Mouse (Mus musculus) forebrain, embryonic 15.5 days (tissue): ENCODE measurements around the gene Begain. TPM values are rescaled to one million over a fixed set of nuclear protein-coding genes. Genes with fewer than 3 reads are reported as not detected.

Experiments used
- ATAC-seq: fragments of 200-750 bp; cut with Nextera tagmentation; replicated peaks from 2 replicates; pipeline ENCODE4 v1.8.0; 2017; ENCODE audit warnings: mild to moderate bottlenecking, moderate TSS enrichment, moderate library complexity
- H3K27ac ChIP-seq: fragments of 300-500 bp; sonication (generic); replicated peaks from 2 replicates; pipeline ENCODE4 v1.5.1; 2015; ENCODE audit warnings: mild to moderate bottlenecking, inconsistent platforms
- H3K27me3 ChIP-seq: fragments of 300-500 bp; sonication (generic); 2 replicates; pipeline ENCODE4 v1.6.1; 2015; ENCODE audit warnings: inconsistent platforms
- H3K36me3 ChIP-seq: fragments of 300-500 bp; sonication (generic); 2 replicates; pipeline ENCODE4 v1.6.1; 2015; ENCODE audit warnings: mild to moderate bottlenecking, inconsistent platforms
- H3K4me1 ChIP-seq: fragments of 300-500 bp; sonication (generic); 2 replicates; pipeline ENCODE4 v1.6.1; 2015; ENCODE audit warnings: inconsistent platforms
- H3K4me2 ChIP-seq: fragments of 300-500 bp; sonication (generic); replicated peaks from 2 replicates; pipeline ENCODE4 v1.6.1; 2015; ENCODE audit warnings: mild to moderate bottlenecking, inconsistent platforms
- H3K4me3 ChIP-seq: fragments of 300-500 bp; sonication (generic); 2 replicates; pipeline ENCODE4 v1.5.1; 2015; ENCODE audit warnings: mild to moderate bottlenecking, inconsistent platforms
- H3K9ac ChIP-seq: fragments of 300-500 bp; sonication (generic); replicated peaks from 2 replicates; pipeline ENCODE4 v1.6.1; 2015; ENCODE audit warnings: mild to moderate bottlenecking, inconsistent platforms
- H3K9me3 ChIP-seq: fragments of 300-500 bp; sonication (generic); 2 replicates; pipeline ENCODE4 v1.6.1; 2016; ENCODE audit warnings: inconsistent platforms
- WGBS: fragments of 180-500 bp; shearing (Covaris S2); methylation state at CpG from one replicate; pipeline ENCODE4 v1.1.7; 2015; ENCODE audit warnings: mixed read lengths; 5-methylcytosine and 5-hydroxymethylcytosine counted together
- polyA plus RNA-seq: library from polyadenylated mRNA; unstranded; fragments of >200 nt; fragmentation: Nextera tagmentation; extraction: Ambion mirVana; gene quantifications from 2 replicates; pipeline ENCODE4 v1.2.1, GENCODE M21; 2015

Begain gene
- polyA plus RNA-seq, 1 experiment from 2014 or later: 20.2 TPM

- Histone ChIP-seq H3K36me3 (no peaks in the 10 kb centered on the region), H3K4me1 (no peaks in the 10 kb centered on the region), H3K4me3 (no peak overlapping the region), H3K4me2 (no peak overlapping the region), H3K27me3 (peaks cover 14% of the 10 kb centered on the region), H3K9ac (no peak overlapping the region), H3K9me3 (no peaks in the 10 kb centered on the region), H3K27ac (no peak overlapping the region)
- ATAC-seq: no peak
- WGBS: 79% methylated on average over 7 of the region's 7 CpGs
Measured at GRCm38 (mm10) chr12:109045581-109045980, 22.4 kb downstream of the Begain start.

GRCm38 (mm10) chr12:109044497-109044896 lies 23.5 kb downstream of the Begain start:
- no peaks in the 10 kb centered on the region for H3K36me3 ChIP-seq
- WGBS: 25% methylated on average over 5 of the region's 5 CpGs
- H3K4me3 ChIP-seq: no peak overlapping the region
- no peaks in the 10 kb centered on the region for H3K9me3 ChIP-seq
- H3K4me1 ChIP-seq: peaks cover 2% of the 10 kb centered on the region
- 0 out of 2 replicates have a peak, but pooled peaks have one; percentile 15 for ATAC-seq
- H3K27ac ChIP-seq: no peak overlapping the region
- no peak overlapping the region for H3K9ac ChIP-seq
- H3K4me2 ChIP-seq: no peak overlapping the region
- H3K27me3 ChIP-seq: 0 out of 2 replicates have a peak, but pooled peaks cover 4% of the 10 kb centered on the region

GRCm38 (mm10) chr12:109039311-109039710 lies 28.7 kb downstream of the Begain start:
- Histone ChIP-seq H3K4me2 (no peak overlapping the region), H3K9ac (no peak overlapping the region), H3K27me3 (0 out of 2 replicates have a peak, but pooled peaks cover 5% of the 10 kb centered on the region), H3K27ac (no peak overlapping the region), H3K4me3 (no peak overlapping the region), H3K9me3 (no peaks in the 10 kb centered on the region), H3K36me3 (no peaks in the 10 kb centered on the region), H3K4me1 (peaks cover 22% of the 10 kb centered on the region)
- WGBS: 51% methylated on average over 7 of the region's 7 CpGs
- ATAC-seq: peak; percentile 33; the same call in 1 of the 2 replicates

- Histone ChIP-seq H3K27me3 (peaks cover 12% of the 10 kb centered on the region; the same call in 1 of the 2 replicates), H3K36me3 (no peaks in the 10 kb centered on the region; the same call in 1 of the 2 replicates), H3K4me2 (no peak overlapping the region), H3K4me3 (no peak overlapping the region), H3K4me1 (peaks cover 24% of the 10 kb centered on the region), H3K9me3 (no peaks in the 10 kb centered on the region), H3K27ac (0 out of 2 replicates have a peak overlapping the region, but pooled peaks have one; percentile 5), H3K9ac (no peak overlapping the region)
- peak; percentile 47; the same call in 1 of the 2 replicates for ATAC-seq
- WGBS: 12% methylated on average over 14 of the region's 14 CpGs
Measured at GRCm38 (mm10) chr12:109038179-109038819, 29.7 kb downstream of the Begain start.

GRCm38 (mm10) chr12:109037026-109037425 lies 31.0 kb downstream of the Begain start:
- 95% methylated on average over 2 of the region's 2 CpGs for WGBS
- Histone ChIP-seq H3K9ac (no peak overlapping the region), H3K36me3 (no peaks in the 10 kb centered on the region; the same call in 1 of the 2 replicates), H3K4me2 (no peak overlapping the region), H3K27me3 (peaks cover 12% of the 10 kb centered on the region; the same call in 1 of the 2 replicates), H3K4me3 (no peak overlapping the region), H3K4me1 (peaks cover 29% of the 10 kb centered on the region), H3K9me3 (no peaks in the 10 kb centered on the region), H3K27ac (no peak overlapping the region)
- no peak for ATAC-seq

DNA sequence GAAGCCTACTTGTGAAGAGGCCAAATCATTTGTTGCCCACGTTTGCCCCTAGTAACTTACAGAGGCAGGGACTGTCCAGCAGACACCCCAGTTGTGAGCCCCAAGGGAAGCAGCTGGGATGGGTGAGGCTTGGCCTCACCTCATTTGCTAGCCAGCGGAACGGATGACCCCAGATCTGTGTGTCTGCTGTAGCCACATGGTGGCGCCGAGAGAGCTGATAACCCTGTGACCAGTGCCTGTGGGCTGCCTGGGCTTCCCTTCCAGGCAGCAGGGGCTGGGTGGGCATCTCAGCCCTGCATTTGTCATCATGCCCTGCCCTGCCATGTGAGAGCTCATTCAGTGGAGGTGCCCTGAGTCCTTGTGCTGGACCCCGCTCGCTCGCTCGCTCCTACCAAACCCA lies 44.2 kb downstream of the Begain start:
- Histone ChIP-seq H3K27me3 (no peaks in the 10 kb centered on the region), H3K4me3 (no peak overlapping the region), H3K9ac (no peak overlapping the region), H3K36me3 (no peaks in the 10 kb centered on the region), H3K27ac (no peak overlapping the region), H3K4me2 (no peak overlapping the region), H3K9me3 (no peaks in the 10 kb centered on the region), H3K4me1 (peaks cover 8% of the 10 kb centered on the region; the same call in 1 of the 2 replicates)
- 61% methylated on average over 9 of the region's 9 CpGs for WGBS
- ATAC-seq: no peak

- Histone ChIP-seq H3K9ac (no peak overlapping the region), H3K27ac (no peak overlapping the region), H3K4me2 (no peak overlapping the region), H3K9me3 (no peaks in the 10 kb centered on the region), H3K4me3 (no peak overlapping the region), H3K4me1 (peaks cover 8% of the 10 kb centered on the region; the same call in 1 of the 2 replicates), H3K27me3 (no peaks in the 10 kb centered on the region), H3K36me3 (no peaks in the 10 kb centered on the region)
- 84% methylated on average over 5 of the region's 5 CpGs for WGBS
- ATAC-seq: no peak
Measured at GRCm38 (mm10) chr12:109022966-109023365, 45.1 kb downstream of the Begain start.

- Histone ChIP-seq H3K27ac (no peak overlapping the region), H3K9me3 (no peaks in the 10 kb centered on the region), H3K9ac (no peak overlapping the region), H3K4me1 (peaks cover 8% of the 10 kb centered on the region; the same call in 1 of the 2 replicates), H3K36me3 (no peaks in the 10 kb centered on the region), H3K4me3 (no peak overlapping the region), H3K4me2 (no peak overlapping the region), H3K27me3 (no peaks in the 10 kb centered on the region)
- no peak for ATAC-seq
- 80% methylated on average over 10 of the region's 10 CpGs for WGBS
Measured at GRCm38 (mm10) chr12:109022181-109022691, 45.8 kb downstream of the Begain start.

DNA sequence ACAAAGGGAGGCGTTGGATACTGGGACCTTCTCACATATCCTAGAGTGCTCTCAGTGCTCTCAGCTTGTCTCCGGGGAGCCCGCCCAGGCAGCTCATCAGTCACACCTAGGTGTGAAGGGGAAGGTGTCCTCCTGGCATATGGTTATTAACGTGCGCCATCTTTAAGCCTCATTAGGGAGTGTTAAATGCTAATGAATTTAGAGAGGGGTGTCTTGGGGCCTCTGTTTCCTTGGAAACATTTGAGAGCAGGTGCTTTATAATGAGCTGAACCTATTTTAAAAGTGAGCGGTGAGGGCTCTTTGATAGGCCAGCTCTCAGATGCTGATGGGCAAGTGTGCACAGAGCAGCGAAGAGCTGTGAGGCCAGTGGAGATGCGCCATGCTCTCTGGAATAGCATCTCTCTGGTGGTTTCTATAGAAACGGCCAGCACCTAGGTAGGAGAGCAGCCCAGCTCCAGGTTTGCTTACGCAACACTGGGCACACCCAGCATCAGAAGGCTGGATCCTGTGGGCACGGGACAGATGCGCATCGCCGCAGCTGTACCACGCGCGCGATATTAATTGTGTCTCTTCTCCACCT lies 57.9 kb downstream of the Begain start:
- 0 out of 2 replicates have a peak overlapping the region, but pooled peaks have one; percentile 12 for H3K27ac ChIP-seq

DNA sequence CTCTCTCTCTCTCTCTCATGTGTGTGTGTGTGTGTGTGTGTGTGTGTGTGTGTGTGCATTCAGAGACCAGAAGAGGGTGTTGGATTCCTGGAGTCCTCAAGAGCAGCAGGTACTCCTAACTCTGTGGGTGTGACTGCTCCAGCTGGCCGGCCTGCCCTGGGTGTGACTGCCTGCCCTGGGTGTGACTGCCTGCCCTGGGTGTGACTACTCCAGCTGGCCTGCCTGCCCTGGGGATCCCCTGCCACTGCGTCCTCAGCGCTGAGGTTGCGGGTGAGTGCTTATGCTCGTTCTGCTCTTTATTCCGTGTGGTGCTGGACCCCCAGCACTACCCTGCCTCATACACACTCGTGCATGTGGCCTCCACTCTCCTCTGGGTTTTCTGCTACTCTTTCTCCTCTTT lies 65.0 kb downstream of the Begain start:
- Histone ChIP-seq H3K36me3 (no peaks in the 10 kb centered on the region), H3K4me2 (no peak overlapping the region), H3K4me1 (peaks cover 6% of the 10 kb centered on the region; the same call in 1 of the 2 replicates), H3K9me3 (no peaks in the 10 kb centered on the region), H3K27me3 (no peaks in the 10 kb centered on the region), H3K9ac (no peak overlapping the region), H3K27ac (no peak overlapping the region), H3K4me3 (no peak overlapping the region)
- WGBS: 82% methylated on average over 7 of the region's 7 CpGs
- ATAC-seq: no peak

More for the DNA sequence above, 57.9 kb downstream of the Begain start:
- no peak overlapping the region for H3K4me3 ChIP-seq
- WGBS: 28% methylated on average over 18 of the region's 18 CpGs
- H3K27me3 ChIP-seq: no peaks in the 10 kb centered on the region
- H3K4me1 ChIP-seq: peaks cover 14% of the 10 kb centered on the region
- H3K36me3 ChIP-seq: no peaks in the 10 kb centered on the region
- no peak overlapping the region for H3K9ac ChIP-seq
- H3K9me3 ChIP-seq: no peaks in the 10 kb centered on the region
- peak; percentile 66 for ATAC-seq
- no peak overlapping the region for H3K4me2 ChIP-seq

GRCm38 (mm10) chr12:108997249-108997648 lies 70.8 kb downstream of the Begain start:
- Histone ChIP-seq H3K27me3 (0 out of 2 replicates have a peak, but pooled peaks cover 5% of the 10 kb centered on the region), H3K27ac (no peak overlapping the region), H3K4me2 (no peak overlapping the region), H3K4me1 (peaks cover 5% of the 10 kb centered on the region), H3K36me3 (no peaks in the 10 kb centered on the region), H3K9me3 (no peaks in the 10 kb centered on the region), H3K9ac (no peak overlapping the region), H3K4me3 (no peak overlapping the region)
- WGBS: 90% methylated on average over 8 of the region's 8 CpGs
- no peak for ATAC-seq

DNA sequence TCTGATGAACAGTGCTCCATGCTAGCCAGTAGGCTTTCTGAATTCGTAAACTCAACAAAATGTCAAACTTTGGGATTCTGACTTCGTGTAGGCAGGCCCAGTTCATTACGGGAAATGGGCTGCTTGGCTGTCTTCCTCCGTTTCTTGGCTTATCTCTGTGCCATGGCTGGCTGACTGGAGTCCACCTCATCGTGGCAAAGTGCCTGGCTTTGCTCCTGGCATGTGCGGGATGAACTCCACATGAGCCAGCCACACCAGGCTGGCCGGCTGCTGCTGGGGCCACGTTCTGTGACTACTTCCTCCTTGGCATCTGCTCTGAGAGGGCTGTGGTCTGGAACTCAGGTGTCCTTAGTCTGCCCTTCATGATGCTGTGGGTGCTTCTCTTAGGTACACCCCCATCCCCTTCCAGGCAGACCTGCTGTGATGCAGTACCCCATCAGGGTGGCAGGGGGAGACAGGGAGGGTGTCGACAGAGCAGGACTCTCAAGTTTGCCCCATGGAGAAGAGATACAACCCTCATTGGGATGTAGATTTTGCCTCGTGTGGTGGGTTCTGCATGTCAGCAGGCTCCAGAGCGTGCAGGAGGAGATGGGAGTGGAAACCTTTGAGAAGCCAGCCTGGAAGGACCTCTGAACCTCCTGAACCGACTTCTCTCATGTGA lies 71.9 kb downstream of the Begain start:
- no peak overlapping the region for H3K4me2 ChIP-seq
- H3K27me3 ChIP-seq: 0 out of 2 replicates have a peak, but pooled peaks cover 5% of the 10 kb centered on the region
- no peak overlapping the region for H3K9ac ChIP-seq
- H3K27ac ChIP-seq: no peak overlapping the region
- no peaks in the 10 kb centered on the region for H3K9me3 ChIP-seq
- 85% methylated on average over 12 of the region's 12 CpGs for WGBS
- H3K36me3 ChIP-seq: no peaks in the 10 kb centered on the region
- peaks cover 5% of the 10 kb centered on the region for H3K4me1 ChIP-seq
- H3K4me3 ChIP-seq: no peak overlapping the region
- ATAC-seq: no peak
